ENCODE assay signal across 8 mouse cellular contexts in the genomic region with DNA sequence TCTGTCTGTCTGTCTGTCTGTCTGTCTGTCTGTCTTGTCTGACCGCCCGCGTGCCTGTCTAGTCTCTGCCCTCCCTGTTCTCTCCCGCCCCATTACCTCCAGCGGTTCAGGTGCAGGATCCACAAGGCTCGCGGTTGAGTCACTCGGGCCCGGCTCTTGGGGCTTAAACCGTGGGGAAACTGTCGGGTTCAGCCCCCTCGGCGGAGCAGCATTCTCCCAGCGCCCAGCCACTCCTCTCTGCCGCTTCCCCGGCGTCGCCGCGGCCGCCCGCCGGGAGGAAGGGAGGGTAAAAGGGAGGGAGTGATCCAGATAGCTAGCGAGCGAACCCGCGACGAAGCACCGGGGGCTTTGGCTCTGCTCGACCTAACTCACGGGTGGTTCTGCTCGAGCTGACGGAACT. TPM values are rescaled to one million over a fixed set of nuclear protein-coding genes. Genes with fewer than 3 reads are reported as not detected.
DNase-seq lines count a peak whose midpoint lies in the region; ATAC-seq and TF ChIP-seq lines count a peak whose summit lies in the region.

Gene Wnt10b (minus strand): TSS at position 389 of the 400 bp plus-strand sequence.

- no peak for ATAC-seq in heart, embryonic 11.5 days (replicated peaks; ENCODE audit: insufficient number of reproducible peaks, low FRiP score, low TSS enrichment)
- ATAC-seq in heart, postnatal 0 days (ENCODE audit: insufficient read depth, low read depth): no peak; the same call in 1 of the 2 replicates
- no peak for ATAC-seq in midbrain, embryonic 11.5 days (ENCODE audit: low FRiP score)

- H3K9ac ChIP-seq in heart, embryonic 11.5 days (ENCODE audit: low read depth, low read length): no peak within 1 kb of the TSS
- no peak within 1 kb of the TSS for H3K9ac ChIP-seq in heart, postnatal 0 days (replicated peaks; ENCODE audit: low read depth, low read length)
- H3K9ac ChIP-seq in midbrain, embryonic 11.5 days (ENCODE audit: low read length): no peak within 1 kb of the TSS

- H3K36me3 ChIP-seq in heart, embryonic 11.5 days (ENCODE audit: control insufficient read depth, insufficient read depth, low read length): no peaks in the 10 kb centered on the region
- no peaks in the 10 kb centered on the region for H3K36me3 ChIP-seq in heart, postnatal 0 days (replicated peaks; ENCODE audit: control insufficient read depth, insufficient read depth, low read length)
- H3K36me3 ChIP-seq in midbrain, embryonic 11.5 days (ENCODE audit: control insufficient read depth, insufficient read depth, low read length): no peaks in the 10 kb centered on the region

- no peak for TF ChIP-seq CTCF in heart, postnatal 0 days (IDR thresholded peaks at IDR 0.05; ENCODE audit: low read depth)

- H3K4me2 ChIP-seq in heart, embryonic 11.5 days: peak within 1 kb of the TSS; percentile 53
- peak within 1 kb of the TSS; percentile 52 for H3K4me2 ChIP-seq in heart, postnatal 0 days (ENCODE audit: low read depth, low read length)
- peak within 1 kb of the TSS; percentile 5; the same call in 1 of the 2 replicates for H3K4me2 ChIP-seq in midbrain, embryonic 11.5 days

- WGBS in heart, embryonic 11.5 days (ENCODE audit: insufficient replicate concordance): under 1% methylated on average over 30 of the region's 33 CpGs
- 1% methylated on average over 30 of the region's 33 CpGs for WGBS in heart, postnatal 0 days
- WGBS in midbrain, embryonic 11.5 days: 1% methylated on average over 33 of the region's 33 CpGs

- intact Hi-C loops in heart, postnatal 25 days (cut with DNase I): no loop called here
- intact Hi-C loops in left cerebral cortex, postnatal 25 days (cut with DNase I): no loop called here

- H3K9me3 ChIP-seq in heart, embryonic 11.5 days (replicated peaks; ENCODE audit: control insufficient read depth, low read length): no peaks in the 10 kb centered on the region
- no peaks in the 10 kb centered on the region for H3K9me3 ChIP-seq in heart, postnatal 0 days (replicated peaks; ENCODE audit: control insufficient read depth, low read length)
- no peaks in the 10 kb centered on the region for H3K9me3 ChIP-seq in midbrain, embryonic 11.5 days (ENCODE audit: control insufficient read depth, low read length)

- no peak within 1 kb of the TSS for H3K27ac ChIP-seq in heart, embryonic 11.5 days (ENCODE audit: low read depth, low read length)
- H3K27ac ChIP-seq in heart, postnatal 0 days (ENCODE audit: low read depth): no peak within 1 kb of the TSS
- H3K27ac ChIP-seq in midbrain, embryonic 11.5 days (ENCODE audit: low read depth, low read length): no peak within 1 kb of the TSS

- H3K4me3 ChIP-seq in heart, embryonic 11.5 days (ENCODE audit: low read depth, low read length): peak within 1 kb of the TSS; percentile 31
- H3K4me3 ChIP-seq in heart, postnatal 0 days (ENCODE audit: low read depth, low read length): peak within 1 kb of the TSS; percentile 37
- no peak within 1 kb of the TSS; the same call in none of the 2 replicates for H3K4me3 ChIP-seq in midbrain, embryonic 11.5 days (ENCODE audit: low read depth, low read length)

- TF ChIP-seq EP300 in heart, postnatal 0 days (IDR thresholded peaks at IDR 0.05; ENCODE audit: low read depth): no peak

- H3K4me1 ChIP-seq in heart, embryonic 11.5 days (ENCODE audit: control insufficient read depth, insufficient read depth, low read length): peaks cover 19% of the 10 kb centered on the region
- H3K4me1 ChIP-seq in heart, postnatal 0 days (ENCODE audit: control insufficient read depth, insufficient read depth): peaks cover 8% of the 10 kb centered on the region
- peaks cover 16% of the 10 kb centered on the region for H3K4me1 ChIP-seq in midbrain, embryonic 11.5 days (ENCODE audit: control insufficient read depth, insufficient read depth, low read length)

- peaks cover 97% of the 10 kb centered on the region for H3K27me3 ChIP-seq in heart, embryonic 11.5 days (ENCODE audit: control insufficient read depth, insufficient read depth, low read length)
- peaks cover 93% of the 10 kb centered on the region for H3K27me3 ChIP-seq in heart, postnatal 0 days (ENCODE audit: control insufficient read depth, insufficient read depth, low read length)
- H3K27me3 ChIP-seq in midbrain, embryonic 11.5 days (ENCODE audit: control insufficient read depth, insufficient read depth, low read length): peaks cover 97% of the 10 kb centered on the region

- DNase-seq in heart, postnatal 25 days (ENCODE audit: low spot score): no peak
- peak; percentile 41 for DNase-seq in ES-CJ7 (ENCODE audit: low read depth, low spot score)
- peak; percentile 19 for DNase-seq in heart, postnatal 0 days (ENCODE audit: low spot score)
- DNase-seq in midbrain, embryonic 11.5 days (ENCODE audit: low spot score, missing footprints): peak; percentile 93
- no peak for DNase-seq in urinary bladder, adult 18-20 months (ENCODE audit: low spot score in 2 of 2)
- no peak for DNase-seq in left cerebral cortex, postnatal 25 days (ENCODE audit: low spot score in 2 of 2)
- no peak for DNase-seq in c-Kit-positive CD71-positive TER-119-positive erythroid progenitor cells, embryonic 14.5 days (ENCODE audit: low spot score)

RNA-seq across cellular contexts. Expression of gene Wnt10b, which starts in this region (rescaled TPM):
- not detected in 2 replicates for polyA plus RNA-seq in heart, embryonic 11.5 days (2014; fragmentation: Nextera tagmentation; extraction: Ambion mirVana)
- under 1 TPM; 0.34 to 0.57 TPM for total RNA-seq in heart, postnatal 25 days (2021)
- total RNA-seq in heart, postnatal 0 days (2014; rRNA removed; ENCODE audit: low replicate concordance): not detected in 2 replicates
- polyA plus RNA-seq in heart, postnatal 0 days (2015; fragmentation: Nextera tagmentation; extraction: Ambion mirVana): 0.07 TPM in 1 of 2 replicates, not detected in the other
- polyA plus RNA-seq in midbrain, embryonic 11.5 days (2014; fragmentation: Nextera tagmentation; extraction: Ambion mirVana): 0.30 and 0.40 TPM in 2 replicates
- under 1 TPM; 0.37 to 0.62 TPM for total RNA-seq in left cerebral cortex, postnatal 25 days (2021)

Comparison
In these comparisons a context has a peak if more than half of its experiments do, and no peak if none do; other contexts are left out.
1. Peak in DNase-seq, H3K4me3 ChIP-seq and H3K4me2 ChIP-seq in heart, postnatal 0 days; RNA of the gene not detected or under 1 TPM.
2. Peak in DNase-seq and H3K4me2 ChIP-seq in midbrain, embryonic 11.5 days; RNA of the gene not detected or under 1 TPM.